Mouse (Mus musculus) granulocyte monocyte progenitor cell, adult 5-6 weeks (primary cell): ENCODE results near the gene Vsig10. TPM values are rescaled to one million over a fixed set of nuclear protein-coding genes. Genes with fewer than 3 reads are reported as not detected.

Experiments used
- ATAC-seq: replicated peaks from 2 replicates; pipeline ENCODE4 v1.8.0; 2016; ENCODE audit warnings: mild to moderate bottlenecking, moderate TSS enrichment, inconsistent platforms; ENCODE audit not compliant: poor library complexity, severe bottlenecking
- total RNA-seq, 2 experiments: library from RNA; stranded (forward) in 1 of 2; stranded (reverse) in 1 of 2; fragments of 200-712, 200-1000 nt in 1 of 2; fragments of >200 nt in 1 of 2; fragmentation: Nextera tagmentation in 1 of 2; gene quantifications; 2 replicates each; pipeline ENCODE4 v1.2.3; 2014 to 2017

Gene Vsig10
- total RNA-seq, 2 experiments from 2014 or later: 0.92 to 1.5 TPM

DNA sequence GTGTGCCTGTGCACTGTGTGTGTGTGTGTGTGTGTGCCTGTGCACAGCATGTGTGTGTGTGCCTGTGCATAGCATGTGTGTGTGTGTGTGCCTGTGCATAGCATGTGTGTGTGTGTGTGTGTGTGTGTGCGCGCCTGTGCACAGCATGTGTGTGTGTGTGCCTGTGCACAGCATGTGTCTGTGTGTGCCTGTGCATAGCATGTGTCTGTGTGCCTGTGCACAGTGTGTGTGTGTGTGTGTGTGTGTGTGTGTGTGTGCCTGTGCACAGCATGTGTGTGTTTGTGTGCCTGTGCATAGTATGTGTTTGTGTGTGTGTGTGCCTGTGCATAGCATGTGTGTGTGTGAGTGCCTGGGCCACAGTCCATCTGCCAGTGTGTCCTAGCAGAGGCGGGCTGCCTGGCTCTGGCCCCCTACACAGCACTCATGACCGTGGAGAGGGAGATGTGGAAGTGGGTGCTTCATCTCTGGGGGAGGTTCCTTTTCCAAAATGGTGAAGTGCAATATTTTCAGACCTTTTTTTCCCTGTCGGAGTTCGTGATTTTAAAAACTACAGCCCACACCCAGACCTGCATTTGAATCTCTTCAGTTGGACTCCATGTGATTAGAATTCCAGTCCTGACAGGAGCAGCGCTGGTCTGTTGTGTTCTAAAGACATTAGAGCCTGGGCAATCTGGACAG is 55.6 kb downstream of the Vsig10 start:
- peak; percentile 19 for ATAC-seq

- ATAC-seq: no peak
Measured at GRCm38 (mm10) chr5:117376331-117376761, 57.5 kb downstream of the Vsig10 start.

DNA sequence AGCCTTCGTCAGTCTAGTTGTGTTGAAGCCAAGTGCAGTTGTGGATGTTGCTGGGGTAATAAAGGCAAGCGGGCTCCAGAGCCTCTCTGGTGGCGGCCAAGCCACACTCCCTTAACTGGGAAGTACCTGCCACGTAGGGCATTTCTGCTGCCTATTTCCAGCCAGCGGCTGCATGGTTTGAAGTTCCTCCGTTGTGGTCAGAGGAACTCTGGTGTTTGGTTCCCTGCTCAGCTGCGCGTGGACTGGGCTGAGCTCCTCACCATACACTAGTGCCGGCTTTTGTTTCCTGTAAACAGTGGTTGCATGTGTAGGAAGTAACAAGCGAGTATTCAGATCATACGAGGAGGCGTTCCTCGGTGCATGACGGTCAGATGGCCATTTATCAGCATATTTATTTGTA is 58.8 kb downstream of the Vsig10 start:
- peak; percentile 54 for ATAC-seq

- no peak for ATAC-seq
Measured at GRCm38 (mm10) chr5:117380199-117380598, 61.3 kb downstream of the Vsig10 start.

DNA sequence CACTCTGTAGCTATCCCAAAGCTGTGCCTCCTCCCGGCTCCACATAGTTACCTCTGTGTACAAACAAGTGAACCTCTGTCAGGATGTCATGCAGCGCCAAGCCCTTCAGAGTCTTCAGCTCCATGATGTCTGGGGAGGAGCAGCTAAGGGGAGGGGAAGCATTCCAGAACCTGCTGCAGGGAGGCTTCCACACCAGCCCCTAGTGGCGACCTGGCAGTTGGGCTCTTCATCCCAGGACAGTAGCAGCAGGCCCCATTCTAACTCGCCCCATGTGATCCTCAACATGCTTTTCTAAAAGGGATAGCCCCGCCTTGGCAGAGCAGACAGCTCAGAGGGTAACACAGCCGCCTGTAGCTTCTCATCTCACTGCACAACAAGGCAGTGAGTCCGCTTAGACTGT is 62.9 kb downstream of the Vsig10 start:
- ATAC-seq: no peak

DNA sequence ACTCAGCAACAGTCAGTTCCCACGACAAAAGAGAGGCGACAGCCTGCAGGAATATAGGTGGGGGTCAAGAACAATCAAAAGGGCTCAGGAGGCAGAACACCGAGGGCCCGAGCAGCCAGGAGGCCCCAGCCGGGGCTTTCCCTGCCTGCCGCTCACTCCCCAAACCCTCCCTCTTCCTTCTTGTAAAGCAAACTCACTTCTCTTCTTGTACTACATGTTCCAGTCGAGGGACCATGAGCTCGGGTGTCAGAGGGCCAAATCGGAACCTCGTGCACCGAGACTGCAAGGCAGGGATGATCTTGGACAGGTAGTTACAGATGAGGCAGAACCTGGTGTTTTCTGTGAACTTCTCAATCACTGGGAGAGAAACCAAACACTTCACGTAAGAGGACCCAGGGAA is 64.3 kb downstream of the Vsig10 start:
- ATAC-seq: no peak

- peak; percentile 71 for ATAC-seq
Measured at GRCm38 (mm10) chr5:117388296-117388751, 69.4 kb downstream of the Vsig10 start.

DNA sequence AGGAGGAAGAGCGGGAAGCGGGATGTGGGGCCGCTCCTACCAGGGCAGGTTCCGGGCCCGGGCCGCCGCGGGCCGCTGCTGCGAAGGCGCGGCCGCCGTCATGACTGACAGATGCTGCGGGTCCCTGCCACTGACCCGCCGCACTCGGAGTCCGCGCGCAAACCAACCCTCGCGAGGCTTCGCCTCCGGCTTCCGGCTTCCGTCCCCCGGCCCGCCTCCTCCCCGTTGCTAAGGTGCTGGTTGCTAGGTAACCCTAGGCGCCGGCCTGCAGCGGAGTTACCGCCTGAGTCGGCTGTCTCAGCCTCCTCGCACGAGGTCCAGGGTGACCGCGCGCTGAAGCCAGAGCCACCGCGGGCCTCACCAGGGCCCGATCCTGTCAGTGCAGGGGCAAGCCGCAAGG is 70.0 kb downstream of the Vsig10 start, which contains the start of gene Rfc5:
Rfc5 (minus strand) TSS at position 171 of the 400 bp plus-strand sequence.
- ATAC-seq: peak; percentile 97

- ATAC-seq: no peak
Measured at GRCm38 (mm10) chr5:117390895-117391294, 72.0 kb downstream of the Vsig10 start.

GRCm38 (mm10) chr5:117395834-117396233 is 77.0 kb downstream of the Vsig10 start:
- ATAC-seq: no peak

DNA sequence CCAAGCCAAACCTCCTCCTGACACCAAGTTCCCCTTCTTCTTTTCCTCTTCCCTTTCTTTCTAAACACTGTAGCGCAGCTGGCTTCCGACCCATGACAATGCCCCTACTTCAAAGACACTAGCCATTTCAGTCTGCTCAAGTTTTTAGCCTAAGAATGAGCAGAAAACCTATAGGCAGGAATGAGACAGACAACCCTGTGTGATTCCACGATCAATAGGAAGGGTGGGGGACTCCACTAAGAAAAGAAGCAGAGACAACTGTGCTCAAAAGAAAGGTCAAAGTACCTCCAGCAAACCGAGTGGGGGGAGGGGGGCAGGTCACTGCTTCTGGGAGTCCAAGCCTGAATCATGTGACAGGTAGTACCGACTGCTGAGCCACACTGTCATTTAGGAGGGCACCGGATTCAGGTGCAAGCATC is 77.7 kb downstream of the Vsig10 start:
- peak; percentile 84 for ATAC-seq

DNA sequence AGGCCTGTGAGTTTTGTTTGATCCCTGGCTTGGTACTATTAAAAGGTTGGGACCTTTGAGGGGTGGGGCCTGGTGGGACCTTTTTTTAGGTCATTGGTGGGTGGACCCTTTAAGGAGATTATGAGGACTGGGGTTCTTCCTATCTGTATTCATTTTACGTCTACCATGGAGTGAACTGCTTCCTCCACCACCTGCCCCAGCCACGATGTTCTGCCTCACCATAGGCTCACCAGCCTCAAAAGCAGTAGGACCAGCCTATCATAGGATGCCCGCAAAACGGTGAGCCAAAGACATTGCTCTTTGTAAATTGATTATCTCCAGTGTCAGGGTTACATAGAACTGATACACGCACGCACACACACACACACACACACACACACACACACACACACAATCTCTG is 78.5 kb downstream of the Vsig10 start:
- ATAC-seq: no peak

GRCm38 (mm10) chr5:117398007-117398550 is 79.2 kb downstream of the Vsig10 start:
- ATAC-seq: no peak

- ATAC-seq: no peak
Measured at GRCm38 (mm10) chr5:117399281-117399680, 80.4 kb downstream of the Vsig10 start.

DNA sequence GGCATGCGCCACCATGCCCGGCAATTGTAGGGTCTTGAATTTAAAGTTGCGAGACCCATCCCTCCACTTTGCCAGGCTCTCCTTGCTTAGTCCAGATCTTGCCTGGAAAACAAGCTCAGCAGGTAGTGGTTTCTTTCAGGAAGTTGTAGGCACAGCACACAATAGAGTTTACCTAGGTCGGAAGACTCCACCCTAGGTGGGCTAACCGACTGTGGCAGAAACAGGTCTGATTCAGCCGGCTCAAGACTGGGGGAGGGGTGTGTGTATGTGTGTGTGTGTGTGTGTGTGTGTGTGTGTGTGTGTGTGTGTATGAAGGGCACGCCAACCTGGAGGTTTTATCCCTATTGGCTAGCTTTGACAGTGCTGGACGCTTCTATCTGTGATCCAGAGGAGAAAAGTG is 84.7 kb downstream of the Vsig10 start:
- ATAC-seq: no peak

Other genes with a start within 250 kb of the Vsig10 start
- 46.0 and 52.2 TPM in 2 replicates for gene Suds3, start 203.0 kb upstream of the Vsig10 start, total RNA-seq (2014; fragmentation: Nextera tagmentation)
- 84.9 and 91.7 TPM in 2 replicates for gene Suds3, start 203.0 kb upstream of the Vsig10 start, total RNA-seq (2017)
- gene Taok3, start 199.0 kb upstream of the Vsig10 start, total RNA-seq (2014; fragmentation: Nextera tagmentation): 68.9 and 84.9 TPM in 2 replicates
- 46.1 and 49.3 TPM in 2 replicates for gene Taok3, start 199.0 kb upstream of the Vsig10 start, total RNA-seq (2017)
- 447 and 515 TPM in 2 replicates for gene Pebp1, start 31.5 kb upstream of the Vsig10 start, total RNA-seq (2014; fragmentation: Nextera tagmentation)
- 170 and 182 TPM in 2 replicates for gene Pebp1, start 31.5 kb upstream of the Vsig10 start, total RNA-seq (2017)
- 12.4 and 13.1 TPM in 2 replicates for gene Wsb2, start 38.2 kb downstream of the Vsig10 start, total RNA-seq (2014; fragmentation: Nextera tagmentation)
- gene Wsb2, start 38.2 kb downstream of the Vsig10 start, total RNA-seq (2017): 7.4 and 15.2 TPM in 2 replicates
- 56.5 and 65.6 TPM in 2 replicates for gene Rfc5, start 70.0 kb downstream of the Vsig10 start, total RNA-seq (2014; fragmentation: Nextera tagmentation)
- gene Rfc5, start 70.0 kb downstream of the Vsig10 start, total RNA-seq (2017): 57.2 and 65.2 TPM in 2 replicates
- 0.49 and 2.0 TPM in 2 replicates for gene Ksr2, start 94.9 kb downstream of the Vsig10 start, total RNA-seq (2014; fragmentation: Nextera tagmentation)
- 0.09 and 0.21 TPM in 2 replicates for gene Ksr2, start 94.9 kb downstream of the Vsig10 start, total RNA-seq (2017)